8 mouse cellular contexts compared by ENCODE assay signal in genomic region chr2:90624920-90625319, GRCm38 (mm10). TPM values are rescaled to one million over a fixed set of nuclear protein-coding genes. Genes with fewer than 3 reads are reported as not detected.
DNase-seq lines count a peak whose midpoint lies in the region; ATAC-seq and TF ChIP-seq lines count a peak whose summit lies in the region.

No protein-coding gene starts in this region.

- H3K4me3 ChIP-seq in MEL (ENCODE audit: control insufficient read depth in 1 of 2, insufficient read depth in 1 of 2, low read depth in 2 of 2, low read length in 2 of 2) = peak overlapping the region; percentile 31 to 33
- no peak overlapping the region for H3K4me3 ChIP-seq in forebrain, embryonic 10.5 days
- no peak overlapping the region for H3K4me3 ChIP-seq in lung, embryonic 15.5 days

- H3K27ac ChIP-seq in MEL (ENCODE audit: control insufficient read depth, low read depth, low read length) = no peak overlapping the region
- H3K27ac ChIP-seq in forebrain, embryonic 10.5 days = no peak overlapping the region
- H3K27ac ChIP-seq in lung, embryonic 15.5 days = no peak overlapping the region

- H3K4me1 ChIP-seq in MEL (ENCODE audit: control insufficient read depth in 1 of 2, insufficient read depth in 2 of 2, low read length in 2 of 2) = no peaks in the 10 kb centered on the region
- no peaks in the 10 kb centered on the region for H3K4me1 ChIP-seq in forebrain, embryonic 10.5 days
- H3K4me1 ChIP-seq in lung, embryonic 15.5 days = peaks cover 4% of the 10 kb centered on the region; the same call in 1 of the 2 replicates

- H3K79me2 ChIP-seq in MEL (ENCODE audit: control insufficient read depth, insufficient read depth, low read length, poor library complexity) = no peaks in the 10 kb centered on the region

- H3K36me3 ChIP-seq in MEL (ENCODE audit: control insufficient read depth in 1 of 2, insufficient read depth in 2 of 2, low read length in 2 of 2) = peaks cover 0 to 6% of the 10 kb centered on the region in 2 experiments; a peak in 2 of 4 replicates
- H3K36me3 ChIP-seq in forebrain, embryonic 10.5 days (replicated peaks) = no peaks in the 10 kb centered on the region
- no peaks in the 10 kb centered on the region for H3K36me3 ChIP-seq in lung, embryonic 15.5 days

- TF ChIP-seq POLR2A in MEL (IDR thresholded peaks at IDR 0.05; ENCODE audit: control insufficient read depth in 1 of 2, insufficient read depth in 1 of 2, low read depth in 1 of 2, low read length in 2 of 2, poor library complexity in 1 of 2) = no peak

- H3K9me3 ChIP-seq in MEL (replicated peaks; ENCODE audit: insufficient read depth, low read length) = no peaks in the 10 kb centered on the region
- no peaks in the 10 kb centered on the region for H3K9me3 ChIP-seq in forebrain, embryonic 10.5 days
- no peaks in the 10 kb centered on the region for H3K9me3 ChIP-seq in lung, embryonic 15.5 days

- peak; percentile 87 for DNase-seq in MEL (ENCODE audit: low read depth, low spot score)
- DNase-seq in brain, embryonic 18.5 days (ENCODE audit: low read depth, low spot score) = peak; percentile 8
- DNase-seq in forebrain, embryonic 10.5 days (ENCODE audit: extremely low spot score, low spot score) = peak; percentile 29
- peak; percentile 68 to 71 for DNase-seq in heart, postnatal 36 days
- peak; percentile 34 to 86 for DNase-seq in layer of hippocampus, adult 18-20 months (ENCODE audit: low spot score in 2 of 2)
- peak; percentile 18 for DNase-seq in retina, adult 2 months (ENCODE audit: low read depth, low spot score)
- DNase-seq in thymus, postnatal 36 days = peak; percentile 38 to 51

- peak; percentile 76 for TF ChIP-seq RAD21 in MEL (IDR thresholded peaks at IDR 0.05; ENCODE audit: low read depth, low read length)

- intact Hi-C loops in heart, postnatal 36 days (cut with DNase I) = loop anchor here (1.0 kb wide), 1 partner anchor 151 kb away; no protein-coding TSS in a partner anchor

- no peak for TF ChIP-seq EP300 in MEL (IDR thresholded peaks at IDR 0.05; ENCODE audit: low read depth in 1 of 2, low read length in 2 of 2)

- no peaks in the 10 kb centered on the region for H3K27me3 ChIP-seq in MEL (ENCODE audit: control insufficient read depth in 1 of 2, insufficient read depth in 2 of 2, low read length in 2 of 2)
- no peaks in the 10 kb centered on the region for H3K27me3 ChIP-seq in forebrain, embryonic 10.5 days (ENCODE audit: poor library complexity, severe bottlenecking)
- no peaks in the 10 kb centered on the region for H3K27me3 ChIP-seq in lung, embryonic 15.5 days

- TF ChIP-seq CTCF in MEL (IDR thresholded peaks at IDR 0.05 in 2 of 3, conservative IDR thresholded peaks at IDR 0.05 in 1 of 3; ENCODE audit: control insufficient read depth in 1 of 3, insufficient read depth in 1 of 3, low read depth in 2 of 3, low read length in 3 of 3, poor library complexity in 1 of 3, severe bottlenecking in 1 of 3) = peak; percentile 66 to 79 (median 77)

- H3K4me2 ChIP-seq in lung, embryonic 15.5 days = 0 out of 2 replicates have a peak overlapping the region, but pooled peaks have one; percentile 16

- no peak overlapping the region for H3K9ac ChIP-seq in MEL (ENCODE audit: control insufficient read depth, low read depth, low read length, poor library complexity, severe bottlenecking)
- no peak overlapping the region for H3K9ac ChIP-seq in lung, embryonic 15.5 days

- 18% methylated on average over 6 of the region's 6 CpGs for WGBS in forebrain, embryonic 10.5 days
- WGBS in lung, embryonic 15.5 days = 6% methylated on average over 6 of the region's 6 CpGs

- ATAC-seq in lung, embryonic 15.5 days (ENCODE audit: borderline replicate concordance, extremely low read depth, low FRiP score, low TSS enrichment) = no peak

TF ChIP-seq in MEL, 35 proteins besides CTCF, POLR2A, EP300 and RAD21:
- TF ChIP-seq ZNF384 (IDR thresholded peaks at IDR 0.05; ENCODE audit: low read depth, low read length) (peak; percentile 5; the same call in 1 of the 2 replicates), GABPA (IDR thresholded peaks at IDR 0.05; ENCODE audit: low read depth, low read length) (no peak), ZC3H11A (IDR thresholded peaks at IDR 0.05; ENCODE audit: low read depth, low read length) (peak; percentile 90), CHD2 (IDR thresholded peaks at IDR 0.05; ENCODE audit: low read length) (no peak), BHLHE40 (IDR thresholded peaks at IDR 0.05; ENCODE audit: borderline replicate concordance, low read depth, low read length) (0 out of 2 replicates have a peak, but pooled peaks have one; percentile 6), MAZ (IDR thresholded peaks at IDR 0.05; ENCODE audit: low read depth, low read length) (no peak), GATA1 (IDR thresholded peaks at IDR 0.05; ENCODE audit: low read depth, low read length) (no peak), USF1 (IDR thresholded peaks at IDR 0.05; ENCODE audit: low read depth, low read length) (no peak), MYB (IDR thresholded peaks at IDR 0.05; ENCODE audit: low read depth, low read length) (no peak), SMC3 (IDR thresholded peaks at IDR 0.05; ENCODE audit: low read depth, low read length) (peak; percentile 77), TBP (IDR thresholded peaks at IDR 0.05; ENCODE audit: low read depth, low read length) (no peak)
TF ChIP-seq in MEL: peak in this region for 4.

RNA-seq across cellular contexts. Expression of gene Ptprj, which starts 44.5 kb away (rescaled TPM):
- 10.0 and 10.2 TPM in 2 replicates for total RNA-seq in MEL (2012; rRNA removed)
- polyA plus RNA-seq in MEL (2012; ENCODE audit: insufficient read depth in 1 of 2, insufficient read length in 2 of 2, low read depth in 1 of 2, low replicate concordance in 2 of 2, missing spikeins in 1 of 2) = 1 to 10 TPM in 1 of 2 experiments, not detected in 1; 6.4 TPM
- 1.9 and 2.1 TPM in 2 replicates for polyA plus RNA-seq in forebrain, embryonic 10.5 days (2016; fragmentation: Nextera tagmentation; extraction: Ambion mirVana)
- 10 to 100 TPM in 1 of 2 experiments, 1 to 10 TPM in 1; 8.3 to 10.5 TPM for total RNA-seq in heart, postnatal 36 days (2021)
- total RNA-seq in layer of hippocampus, adult 18-20 months (2021) = 100 to 1,000 TPM; 114 TPM
- 3.4 TPM in 2 replicates for polyA plus RNA-seq in lung, embryonic 15.5 days (2015; fragmentation: Nextera tagmentation; extraction: Ambion mirVana)

RNA-seq across cellular contexts. Expression of gene Nup160, which starts 52.1 kb away (rescaled TPM):
- 43.8 and 53.4 TPM in 2 replicates for total RNA-seq in MEL (2012; rRNA removed)
- 10 to 100 TPM; 63.8 to 91.4 TPM for polyA plus RNA-seq in MEL (2012; ENCODE audit: insufficient read depth in 1 of 2, insufficient read length in 2 of 2, low read depth in 1 of 2, low replicate concordance in 2 of 2, missing spikeins in 1 of 2)
- 64.7 and 75.7 TPM in 2 replicates for polyA plus RNA-seq in forebrain, embryonic 10.5 days (2016; fragmentation: Nextera tagmentation; extraction: Ambion mirVana)
- 10 to 100 TPM in 1 of 2 experiments, 1 to 10 TPM in 1; 7.6 to 13.7 TPM for total RNA-seq in heart, postnatal 36 days (2021)
- total RNA-seq in layer of hippocampus, adult 18-20 months (2021) = 10 to 100 TPM; 11.5 to 17.4 TPM
- polyA plus RNA-seq in lung, embryonic 15.5 days (2015; fragmentation: Nextera tagmentation; extraction: Ambion mirVana) = 45.0 and 52.5 TPM in 2 replicates

Comparison
In these comparisons a context has a peak if more than half of its experiments do, and no peak if none do; other contexts are left out.
1. DNase-seq: peak in every context shown above with its lines; median percentile 87 in MEL; 70 in heart, postnatal 36 days; 60 in layer of hippocampus, adult 18-20 months; 44 in thymus, postnatal 36 days; 29 in forebrain, embryonic 10.5 days; 18 in retina, adult 2 months; 8 in brain, embryonic 18.5 days.
2. H3K4me3 ChIP-seq: peak in MEL (2 of 2); none in forebrain, embryonic 10.5 days (single experiment) and lung, embryonic 15.5 days (single experiment).
3. RNA of gene Ptprj, which starts 44.5 kb away (total RNA-seq): 114 TPM in layer of hippocampus, adult 18-20 months; 8.3 to 10.5 TPM in heart, postnatal 36 days and 10.0 to 10.2 TPM in MEL; every median in the first group is over 4 times any median in the second.